Mouse (Mus musculus) effector memory CD4-positive, alpha-beta T cell, adult 5 months (primary cell): ENCODE measurements around the gene Mpdu1. TPM values are rescaled to one million over a fixed set of nuclear protein-coding genes. Genes with fewer than 3 reads are reported as not detected.

Experiments
- polyA plus RNA-seq: library from polyadenylated mRNA; unstranded; fragments of 100-300 nt; shearing (Covaris generic); gene quantifications from one replicate; pipeline ENCODE4 v1.2.1, GENCODE M21; 2017

The Mpdu1 gene
- 39.4 TPM for polyA plus RNA-seq

DNA sequence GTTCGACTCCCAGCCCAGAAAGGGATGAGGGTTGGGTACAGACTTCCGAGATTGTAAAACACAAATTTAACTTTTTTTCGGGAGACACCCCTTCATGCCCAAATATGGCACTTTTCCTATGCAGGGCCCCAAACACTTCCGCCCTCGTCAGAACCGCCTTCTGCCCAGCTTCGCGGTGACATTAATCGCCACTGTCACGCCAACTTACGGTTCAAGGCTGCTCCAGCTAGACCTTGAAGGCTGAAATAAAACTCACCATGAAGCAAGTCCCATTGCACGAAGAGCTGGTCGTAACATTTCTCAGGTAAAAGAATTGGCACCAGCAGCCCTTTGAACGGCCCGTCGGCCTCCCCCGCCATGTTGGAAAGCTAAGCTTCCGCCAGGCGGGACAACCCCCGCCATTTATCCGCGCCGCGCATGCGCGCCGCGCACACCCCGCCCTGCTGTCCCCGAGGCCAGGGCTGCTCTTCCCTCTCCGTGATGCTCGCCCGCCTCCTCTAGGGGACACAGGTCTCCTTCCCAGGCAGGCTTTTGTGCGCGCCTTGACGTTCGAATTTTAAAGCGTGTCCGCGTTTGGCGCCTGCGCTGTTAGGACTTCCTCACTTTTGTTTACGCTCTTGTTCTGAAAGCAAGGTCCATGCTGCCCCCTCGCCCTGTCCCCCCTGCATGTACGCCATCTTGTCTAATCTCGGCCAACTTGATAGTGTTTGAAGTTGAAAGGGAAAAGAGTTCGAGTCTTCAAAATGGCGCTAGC lies at the start of gene Mpdu1:
Gene Mpdu1 (minus strand): TSS at position 430 of the 754 bp plus-strand sequence.

DNA sequence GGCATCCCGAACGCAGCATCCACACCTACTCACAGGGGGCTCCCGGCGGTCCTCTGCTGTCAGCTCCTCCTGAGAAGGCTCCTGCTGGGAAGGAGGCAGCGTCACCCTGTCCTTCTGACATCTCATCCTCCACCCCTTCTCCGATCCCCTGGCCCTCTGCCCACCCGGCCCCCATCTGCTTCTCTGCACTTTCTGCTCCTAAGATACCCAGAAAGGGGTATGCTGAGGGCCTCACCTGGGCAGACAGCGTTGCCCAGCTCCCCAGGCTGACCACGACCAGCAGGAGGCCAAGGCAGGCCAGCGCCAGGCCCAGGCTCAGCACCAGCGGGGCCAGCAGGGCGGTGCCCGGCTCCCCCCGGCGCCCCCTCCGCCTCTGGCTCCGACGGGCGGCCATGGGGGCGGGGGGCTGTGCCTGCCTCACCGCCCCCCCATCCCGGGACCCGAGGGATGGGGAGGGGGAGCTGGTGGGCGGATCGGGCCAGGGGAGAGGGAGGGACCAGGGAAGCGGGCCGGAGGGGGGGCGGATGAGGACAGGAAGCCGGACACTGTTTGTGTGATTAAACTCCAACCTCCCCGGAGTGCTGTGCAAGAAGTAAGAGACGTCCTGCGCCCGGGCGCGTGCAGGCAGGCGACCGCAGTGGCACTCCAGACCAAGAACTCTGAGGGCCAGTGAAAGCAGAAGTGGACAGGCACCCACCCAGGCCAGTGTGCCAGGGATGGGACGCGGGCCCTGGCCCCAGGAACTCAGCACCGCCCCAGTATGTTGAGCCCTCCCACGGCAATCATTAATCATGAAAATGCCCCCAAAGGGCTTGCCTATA lies 33.1 kb upstream of the Mpdu1 start, which contains the start of the genes Tnfsf12 and Tnfsfm13:
Gene Tnfsf12 (minus strand): TSS at position 489 of the 821 bp plus-strand sequence.
Gene Tnfsfm13 (minus strand): TSS at position 738 of the 821 bp plus-strand sequence.

DNA sequence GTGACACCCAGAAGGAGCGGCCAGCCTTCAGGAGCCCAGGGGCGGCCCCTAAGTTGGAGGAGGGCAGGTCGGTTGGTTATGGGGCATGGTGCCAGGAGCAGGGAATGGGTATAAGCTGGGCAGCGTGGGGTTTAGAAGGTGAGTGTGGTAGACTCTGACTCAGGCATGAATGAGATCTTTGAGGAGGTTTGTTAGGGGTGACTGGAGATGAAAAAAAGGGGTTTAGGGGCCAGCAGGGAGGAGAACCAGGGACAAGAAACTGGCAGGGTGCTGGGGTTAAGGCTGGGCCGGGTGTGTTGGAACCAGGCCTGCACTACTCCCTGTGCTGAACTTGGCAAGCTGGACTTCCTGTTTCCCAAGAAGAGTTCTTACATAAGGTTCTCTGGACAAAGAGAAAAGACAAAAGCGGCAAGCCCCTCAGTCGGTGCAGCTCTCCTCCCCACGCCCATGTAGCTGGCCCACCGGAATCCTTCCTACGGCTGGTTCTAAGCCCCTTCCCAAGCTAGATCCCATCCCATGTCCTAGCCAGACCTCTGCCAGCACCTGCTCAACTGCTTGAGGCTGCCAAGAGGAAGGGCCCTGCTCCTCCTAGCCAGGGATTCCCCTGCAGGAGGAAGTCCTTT lies 23.2 kb upstream of the Mpdu1 start, which contains the start of gene Tnfsf13:
Gene Tnfsf13 (minus strand): TSS at position 259 of the 623 bp plus-strand sequence.

DNA sequence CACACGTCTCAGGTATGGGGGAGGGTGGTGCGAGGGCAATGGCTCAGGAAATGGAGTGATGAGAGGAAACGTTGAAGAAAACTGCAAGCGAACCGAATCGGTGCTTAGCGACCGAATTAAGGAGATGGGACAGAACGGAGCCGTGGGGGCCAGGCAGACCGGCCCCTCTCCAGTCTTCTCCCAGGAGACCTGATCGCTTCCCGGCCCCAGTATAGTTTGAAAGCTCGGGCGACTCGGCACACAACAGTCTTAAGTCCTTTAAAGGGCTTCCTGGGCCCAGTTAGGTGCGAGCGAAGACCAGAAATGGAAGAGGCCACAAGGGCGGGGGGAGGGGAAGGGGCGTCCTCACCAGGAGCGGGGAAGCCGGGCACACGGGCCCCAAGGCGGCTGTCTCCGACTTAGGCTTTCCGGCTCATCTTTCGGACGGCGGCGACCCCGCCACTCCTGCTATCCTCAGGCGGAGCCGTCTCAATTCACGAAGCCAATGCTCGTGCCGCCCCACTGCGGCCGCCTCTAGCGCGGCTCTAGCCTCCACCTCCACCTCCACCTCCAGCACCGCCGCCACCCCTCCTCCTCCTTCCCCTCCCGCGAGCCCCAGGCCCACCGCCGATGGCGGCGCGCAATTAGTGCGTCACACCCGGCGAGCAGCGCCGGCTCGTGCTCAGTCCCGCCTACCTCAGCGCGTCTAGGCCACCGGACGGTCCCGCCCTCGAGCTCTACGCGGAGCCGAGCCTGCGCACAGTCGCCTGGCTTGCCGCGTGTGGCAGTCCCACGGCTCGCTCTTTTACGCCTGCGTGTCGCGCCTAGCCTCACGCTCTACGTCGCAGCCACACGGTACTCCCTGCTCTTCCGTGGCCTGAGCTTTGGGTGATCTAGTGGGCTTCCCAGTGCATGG lies 19.1 kb upstream of the Mpdu1 start, which contains the start of gene Senp3:
Gene Senp3 (minus strand): TSS at position 771 of the 895 bp plus-strand sequence.

DNA sequence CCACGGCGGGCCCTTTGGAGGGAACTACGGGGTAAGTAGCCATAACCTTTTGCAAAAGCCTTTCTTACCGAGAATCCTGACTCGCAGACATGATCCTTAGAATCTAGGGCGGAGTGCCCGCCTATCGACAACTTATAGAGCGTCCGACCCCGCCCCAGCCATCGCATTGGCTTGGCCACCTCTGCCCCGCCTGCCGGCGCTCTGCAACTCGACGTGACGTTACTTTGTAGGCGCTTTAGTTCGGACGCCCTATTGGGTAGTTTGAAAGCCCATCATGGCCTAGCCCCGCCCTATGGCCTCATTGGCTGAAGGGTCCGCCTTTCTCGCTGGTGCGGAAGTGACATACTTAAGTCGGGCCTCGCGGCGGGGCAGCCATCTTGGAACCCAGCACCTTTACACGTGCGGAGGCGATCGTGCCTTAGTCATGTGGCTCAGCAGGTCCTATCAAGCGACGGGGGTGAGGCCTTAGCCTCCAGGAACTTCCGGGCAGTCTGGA lies 9.8 kb upstream of the Mpdu1 start, which contains the start of gene Eif4a1:
Gene Eif4a1 (minus strand): TSS at position 213 of the 496 bp plus-strand sequence.

DNA sequence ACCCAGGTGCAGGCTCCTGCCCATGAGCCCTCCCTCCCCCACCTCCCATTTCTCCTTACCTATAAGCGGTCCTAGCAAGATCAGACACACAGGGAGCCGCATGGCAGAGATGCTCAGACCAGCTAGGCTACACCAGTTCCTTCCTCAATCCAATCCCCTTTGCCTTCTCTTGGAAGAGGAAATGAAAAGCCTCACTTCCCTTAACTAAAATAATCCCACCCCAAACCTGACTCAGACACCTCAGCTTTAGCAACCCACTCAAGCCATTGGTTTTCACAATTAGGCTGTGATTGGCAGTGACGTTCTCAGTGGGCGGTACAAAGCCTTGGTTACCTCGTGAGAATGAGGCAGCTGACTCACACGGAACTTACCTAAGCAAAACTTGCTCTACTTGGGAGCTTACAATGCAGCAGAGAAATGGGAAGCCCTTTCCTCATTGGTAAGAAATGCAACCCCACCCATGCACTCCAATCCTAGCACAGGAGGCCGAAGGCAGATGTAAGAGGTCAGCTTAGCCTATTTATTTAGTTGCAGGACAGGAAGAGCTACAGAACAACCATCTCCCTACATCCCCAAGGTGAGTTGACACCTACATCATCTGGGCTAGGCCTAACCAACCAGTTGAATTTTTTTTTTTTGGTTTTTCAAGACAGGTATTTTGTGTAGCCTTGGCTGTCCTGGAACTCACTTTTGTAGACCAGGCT lies 3.7 kb upstream of the Mpdu1 start, which contains the start of gene Cd68:
Gene Cd68 (minus strand): TSS at position 193 of the 704 bp plus-strand sequence.

DNA sequence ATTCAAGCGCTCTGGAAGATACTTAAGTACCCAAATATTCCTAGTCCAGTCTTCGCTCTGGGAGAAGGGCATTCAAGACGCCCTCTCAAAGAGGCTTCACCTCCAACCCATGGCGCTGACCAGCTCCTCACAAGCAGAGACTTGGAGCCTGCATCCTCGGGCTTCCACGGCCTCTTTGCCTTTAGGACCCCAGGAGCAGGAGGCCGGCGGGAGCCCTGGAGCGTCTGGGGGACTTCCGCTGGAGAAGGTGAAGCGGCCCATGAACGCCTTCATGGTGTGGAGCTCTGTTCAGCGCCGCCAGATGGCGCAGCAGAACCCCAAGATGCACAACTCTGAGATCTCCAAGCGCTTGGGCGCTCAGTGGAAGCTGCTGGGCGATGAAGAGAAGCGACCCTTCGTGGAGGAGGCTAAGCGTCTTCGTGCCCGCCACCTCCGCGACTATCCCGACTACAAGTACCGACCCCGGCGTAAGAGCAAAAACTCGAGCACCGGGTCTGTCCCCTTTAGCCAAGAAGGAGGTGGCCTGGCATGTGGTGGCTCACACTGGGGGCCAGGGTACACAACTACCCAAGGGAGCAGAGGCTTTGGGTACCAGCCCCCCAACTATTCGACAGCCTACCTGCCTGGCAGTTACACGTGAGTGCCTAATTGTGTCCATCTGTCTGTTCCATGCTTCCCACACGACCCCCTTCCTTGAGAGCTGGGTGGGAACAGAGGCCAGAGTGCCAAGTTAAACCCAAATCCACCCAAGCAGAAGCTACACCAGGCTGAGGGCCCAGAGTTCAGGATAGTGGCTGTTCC lies 7.0 kb downstream of the Mpdu1 start, which contains the start of gene Sox15:
Gene Sox15 (plus strand): TSS at position 51 of the 801 bp plus-strand sequence.

DNA sequence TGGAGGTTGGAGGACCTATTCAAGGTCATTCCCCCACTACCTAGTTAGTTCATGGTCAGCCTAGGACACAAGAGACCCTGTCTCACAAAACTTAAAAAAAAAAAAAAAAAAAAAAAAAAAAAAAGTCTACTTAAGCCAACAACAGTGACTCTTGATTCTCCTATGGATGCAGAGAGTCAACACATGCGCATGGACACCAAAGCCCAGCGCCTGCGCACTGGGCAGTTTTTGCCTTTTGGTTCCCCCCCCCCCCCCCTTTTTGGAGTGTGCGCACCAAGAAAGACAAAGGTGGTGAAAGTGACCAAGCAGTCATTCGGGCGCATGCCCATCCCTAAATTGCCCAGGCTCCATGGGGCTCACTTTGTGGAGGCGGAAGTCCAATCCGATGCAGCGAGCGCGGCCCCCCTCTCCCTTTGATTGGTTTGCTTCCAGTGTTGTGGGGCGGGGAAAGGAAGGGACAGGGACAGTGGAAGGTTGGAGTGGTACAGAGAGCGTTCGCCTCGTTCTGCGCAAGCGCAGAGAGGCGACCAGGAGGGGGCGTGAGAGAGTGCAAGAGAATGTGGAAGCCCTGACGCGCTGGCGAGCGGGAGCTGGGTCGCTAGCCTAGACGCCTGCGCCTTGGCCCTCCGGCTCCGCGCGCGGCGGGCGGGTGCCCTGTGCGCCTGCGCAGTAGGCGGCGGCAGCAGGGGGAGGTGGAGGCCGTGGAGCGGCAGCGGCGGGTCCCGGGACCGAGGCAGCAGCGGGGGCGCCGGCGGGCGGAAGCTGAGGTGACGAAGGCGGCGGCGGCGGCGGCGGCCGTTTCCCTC lies 30.0 kb downstream of the Mpdu1 start, which contains the start of gene Fxr2:
Gene Fxr2 (plus strand): TSS at position 707 of the 806 bp plus-strand sequence.

DNA sequence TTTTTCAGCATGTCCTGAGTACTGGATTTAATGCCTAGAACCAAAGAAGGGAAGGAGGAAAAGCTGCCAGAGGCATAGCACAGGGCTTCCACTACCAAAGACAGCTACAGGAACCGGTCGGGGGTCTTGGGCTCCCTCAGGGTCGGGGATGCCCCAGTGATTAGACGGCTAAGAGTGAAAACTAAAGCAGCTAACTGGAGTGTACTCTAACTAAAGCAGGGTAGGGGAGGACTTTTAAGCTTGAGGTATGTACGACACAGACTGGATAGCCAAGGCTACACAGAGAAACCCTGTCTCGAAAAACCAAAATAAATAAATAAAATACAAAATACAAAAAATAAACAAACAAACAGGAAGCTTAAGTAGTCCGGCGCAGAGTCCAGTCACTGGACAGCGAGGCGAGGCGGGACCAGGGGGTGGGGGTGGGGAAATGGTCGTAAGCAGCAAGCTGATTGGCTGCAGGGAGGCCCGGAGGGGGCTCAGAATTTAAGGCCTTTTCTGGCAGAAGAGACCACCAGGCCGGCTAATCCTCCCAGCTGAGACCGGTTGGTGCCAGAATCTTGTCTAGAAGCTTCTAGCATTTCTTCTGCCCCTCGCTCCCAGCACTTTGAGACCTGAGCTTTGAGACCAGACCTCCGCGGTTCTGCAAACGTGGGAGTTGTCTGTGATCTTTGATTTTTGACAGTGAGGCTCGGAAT lies 40.7 kb downstream of the Mpdu1 start, which contains the start of gene Sat2:
Gene Sat2 (plus strand): TSS at position 454 of the 698 bp plus-strand sequence.

DNA sequence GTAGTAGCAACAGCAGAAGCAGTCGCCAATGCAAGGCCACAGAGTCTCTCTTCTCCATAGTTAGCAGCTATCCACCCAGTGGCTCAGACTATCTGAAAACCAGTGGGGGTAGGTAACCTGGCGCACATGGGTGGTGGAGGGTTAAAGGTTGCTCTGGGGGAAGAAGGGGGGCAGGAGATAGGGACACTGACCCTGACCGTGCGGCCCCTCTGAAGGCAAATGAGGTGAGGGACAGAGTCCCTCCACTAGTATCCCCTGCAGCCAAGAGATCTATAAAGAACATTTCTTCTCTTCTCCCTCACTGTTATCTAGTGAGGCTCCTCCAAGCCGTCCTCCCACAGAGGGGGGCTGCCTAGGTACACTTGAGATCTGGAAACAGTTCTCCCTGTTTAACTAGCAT lies 44.6 kb downstream of the Mpdu1 start, which contains the start of gene Shbg:
Gene Shbg (minus strand): TSS at position 101 of the 400 bp plus-strand sequence.

Other genes starting within 250 kb of the Mpdu1 start
- gene Kdm6b, start 249.0 kb downstream of the Mpdu1 start, polyA plus RNA-seq: 49.6 TPM
- not detected for gene Dnah2, start 113.5 kb downstream of the Mpdu1 start, polyA plus RNA-seq
- not detected for gene Efnb3, start 102.4 kb downstream of the Mpdu1 start, polyA plus RNA-seq
- gene Wrap53, start 82.4 kb downstream of the Mpdu1 start, polyA plus RNA-seq: 11.0 TPM
- 180 TPM for gene Trp53, start 82.3 kb downstream of the Mpdu1 start, polyA plus RNA-seq
- gene Atp1b2, start 56.7 kb downstream of the Mpdu1 start, polyA plus RNA-seq: not detected
- gene Shbg, start 44.7 kb downstream of the Mpdu1 start, polyA plus RNA-seq: not detected
- gene Sat2, start 40.6 kb downstream of the Mpdu1 start, polyA plus RNA-seq: not detected
- gene Fxr2, start 29.7 kb downstream of the Mpdu1 start, polyA plus RNA-seq: 70.3 TPM
- not detected for gene Sox15, start 7.3 kb downstream of the Mpdu1 start, polyA plus RNA-seq
- 4.3 TPM for gene Cd68, start 3.5 kb upstream of the Mpdu1 start, polyA plus RNA-seq
- gene Eif4a1, start 9.8 kb upstream of the Mpdu1 start, polyA plus RNA-seq: 908 TPM
- 32.0 TPM for gene Senp3, start 19.4 kb upstream of the Mpdu1 start, polyA plus RNA-seq
- gene Tnfsf13, start 23.1 kb upstream of the Mpdu1 start, polyA plus RNA-seq: not detected
- not detected for gene Tnfsf12, start 33.2 kb upstream of the Mpdu1 start, polyA plus RNA-seq
- not detected for gene Tnfsfm13, start 33.5 kb upstream of the Mpdu1 start, polyA plus RNA-seq
- gene Polr2a, start 96.0 kb upstream of the Mpdu1 start, polyA plus RNA-seq: 60.5 TPM
- gene Slc35g3, start 99.3 kb upstream of the Mpdu1 start, polyA plus RNA-seq: not detected
- gene Zbtb4, start 103.3 kb upstream of the Mpdu1 start, polyA plus RNA-seq: 7.6 TPM
- gene Chrnb1, start 133.3 kb upstream of the Mpdu1 start, polyA plus RNA-seq: 1.4 TPM
- gene Fgf11, start 139.2 kb upstream of the Mpdu1 start, polyA plus RNA-seq: not detected
- gene Tmem102, start 143.0 kb upstream of the Mpdu1 start, polyA plus RNA-seq: not detected
- not detected for gene Gm39566, start 152.7 kb upstream of the Mpdu1 start, polyA plus RNA-seq
- not detected for gene Spem2, start 155.8 kb upstream of the Mpdu1 start, polyA plus RNA-seq
- gene Spem1, start 159.5 kb upstream of the Mpdu1 start, polyA plus RNA-seq: not detected
- not detected for gene Nlgn2, start 175.1 kb upstream of the Mpdu1 start, polyA plus RNA-seq
- gene Tmem256, start 175.9 kb upstream of the Mpdu1 start, polyA plus RNA-seq: 42.5 TPM
- 9.2 TPM for gene Plscr3, start 183.7 kb upstream of the Mpdu1 start, polyA plus RNA-seq
- not detected for gene Tnk1, start 196.1 kb upstream of the Mpdu1 start, polyA plus RNA-seq
- not detected for gene Tmem95, start 215.4 kb upstream of the Mpdu1 start, polyA plus RNA-seq
- gene Kctd11, start 218.8 kb upstream of the Mpdu1 start, polyA plus RNA-seq: 0.11 TPM
- 462 TPM for gene Acap1, start 232.9 kb upstream of the Mpdu1 start, polyA plus RNA-seq
- gene 2810408A11Rik, start 238.3 kb upstream of the Mpdu1 start, polyA plus RNA-seq: 0.80 TPM
- 5.4 TPM for gene Neurl4, start 238.4 kb upstream of the Mpdu1 start, polyA plus RNA-seq